Mouse (Mus musculus) lung, embryonic 14.5 days (tissue): ENCODE results near the gene Ms4a10. TPM values are rescaled to one million over a fixed set of nuclear protein-coding genes. Genes with fewer than 3 reads are reported as not detected.
A peak's percentile ranks its signal among the peaks of the same experiment; 100 is the strongest.

Experiments used
- ATAC-seq: fragments of 200-750 bp; cut with Nextera tagmentation; 2 replicates; pipeline ENCODE4 v1.8.0; 2017; ENCODE audit warnings: mild to moderate bottlenecking, moderate TSS enrichment, moderate library complexity; ENCODE audit not compliant: insufficient read depth
- DNase-seq: peaks from one replicate; pipeline ENCODE4 v3.0.0-alpha.2; 2015
- H3K27ac ChIP-seq: fragments of 300-500 bp; sonication (generic); 2 replicates; pipeline ENCODE4 v1.5.1; 2014; ENCODE audit warnings: low read depth, mild to moderate bottlenecking, moderate library complexity
- H3K27me3 ChIP-seq: fragments of 300-500 bp; sonication (generic); 2 replicates; pipeline ENCODE4 v1.6.1; 2014; ENCODE audit warnings: low read length, control low read depth; ENCODE audit not compliant: insufficient read depth
- H3K36me3 ChIP-seq: fragments of 300-500 bp; sonication (generic); 2 replicates; pipeline ENCODE4 v1.6.1; 2014; ENCODE audit warnings: control low read depth; ENCODE audit not compliant: insufficient read depth
- H3K4me1 ChIP-seq: fragments of 300-500 bp; sonication (generic); 2 replicates; pipeline ENCODE4 v1.6.1; 2014; ENCODE audit warnings: antibody characterized with exemption, control low read depth; ENCODE audit not compliant: insufficient read depth
- H3K4me2 ChIP-seq: fragments of 300-500 bp; sonication (generic); 2 replicates; pipeline ENCODE4 v1.6.1; 2014; ENCODE audit warnings: mild to moderate bottlenecking
- H3K4me3 ChIP-seq: fragments of 300-500 bp; sonication (generic); 2 replicates; pipeline ENCODE4 v1.5.1; 2014; ENCODE audit warnings: low read depth, low read length
- H3K9ac ChIP-seq: fragments of 300-500 bp; sonication (generic); 2 replicates; pipeline ENCODE4 v1.6.1; 2014
- H3K9me3 ChIP-seq: fragments of 300-500 bp; sonication (generic); 2 replicates; pipeline ENCODE4 v1.6.1; 2016; ENCODE audit warnings: low read depth, low read length, control low read depth
- CTCF ChIP-seq: IDR thresholded peaks from 2 replicates; pipeline ENCODE4 v1.5.1; 2016; ENCODE audit warnings: antibody characterized with exemption, low read depth
- WGBS: fragments of 180-500 bp; shearing (Covaris S2); extraction: QIAGEN DNeasy Blood & Tissue Kit; methylation state at CpG from one replicate; pipeline ENCODE4 v1.1.7; 2014; 5-methylcytosine and 5-hydroxymethylcytosine counted together
- polyA plus RNA-seq: library from polyadenylated mRNA; unstranded; fragments of >200 nt; fragmentation: Nextera tagmentation; extraction: Ambion mirVana; gene quantifications from 2 replicates; pipeline ENCODE4 v1.2.1, GENCODE M21; 2014

Gene Ms4a10
- polyA plus RNA-seq, 1 experiment from 2014 or later: not detected

DNA sequence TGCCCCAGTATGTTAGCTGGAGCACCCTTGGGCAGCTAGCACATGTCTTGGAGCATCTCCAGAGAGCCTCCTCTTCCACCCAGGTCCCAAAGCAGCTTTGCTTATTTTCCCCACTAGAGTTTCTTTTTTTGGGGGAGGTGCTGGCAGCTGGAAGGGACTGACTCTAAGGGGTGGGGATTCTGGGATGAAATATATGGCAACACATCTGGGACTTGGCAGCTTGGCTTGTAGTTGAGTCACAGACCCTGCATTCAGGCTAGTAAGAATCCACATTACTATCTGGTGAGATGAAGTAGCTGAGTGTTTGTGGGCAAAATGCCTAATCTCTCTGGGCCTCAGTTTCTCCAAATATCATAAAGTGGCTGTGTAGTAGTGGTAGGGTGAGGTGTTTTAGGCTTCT lies 17.4 kb upstream of the Ms4a10 start:
- no peaks in the 10 kb centered on the region for H3K27me3 ChIP-seq
- no peak overlapping the region for H3K4me2 ChIP-seq
- no peak for ATAC-seq
- H3K27ac ChIP-seq: no peak overlapping the region
- H3K9me3 ChIP-seq: no peaks in the 10 kb centered on the region
- no peak for DNase-seq
- no peak for TF ChIP-seq CTCF
- no peaks in the 10 kb centered on the region for H3K36me3 ChIP-seq
- H3K4me1 ChIP-seq: no peaks in the 10 kb centered on the region
- no peak overlapping the region for H3K4me3 ChIP-seq
- no peak overlapping the region for H3K9ac ChIP-seq

GRCm38 (mm10) chr19:10990751-10991150 lies 16.3 kb upstream of the Ms4a10 start:
- TF ChIP-seq CTCF: no peak
- H3K36me3 ChIP-seq: no peaks in the 10 kb centered on the region
- no peak overlapping the region for H3K9ac ChIP-seq
- ATAC-seq (no peak), DNase-seq (no peak)
- no peaks in the 10 kb centered on the region for H3K9me3 ChIP-seq
- H3K27ac ChIP-seq: no peak overlapping the region
- no peaks in the 10 kb centered on the region for H3K4me1 ChIP-seq
- no peak overlapping the region for H3K4me2 ChIP-seq
- WGBS: 19% methylated on average over 1 of the region's 1 CpGs
- H3K4me3 ChIP-seq: no peak overlapping the region
- no peaks in the 10 kb centered on the region for H3K27me3 ChIP-seq

DNA sequence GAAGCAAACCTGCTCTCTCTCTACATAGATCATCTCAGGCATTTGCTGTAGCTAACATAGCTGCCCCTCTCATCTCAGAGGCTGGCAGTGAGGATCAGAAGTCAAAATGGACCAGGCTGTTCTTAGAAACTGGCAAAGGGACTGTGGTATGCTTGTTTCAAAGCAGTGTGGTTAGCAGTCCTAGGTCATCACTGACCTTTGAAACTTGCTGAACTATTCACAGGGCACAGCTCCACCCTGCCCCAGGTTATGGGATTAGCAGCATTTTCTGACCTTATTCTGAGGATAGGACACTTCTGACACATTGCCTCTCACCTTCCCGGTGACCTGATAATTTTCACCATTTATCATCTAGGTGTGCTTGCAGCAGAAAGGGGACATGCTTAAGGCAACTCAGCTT lies 14.1 kb upstream of the Ms4a10 start:
- no peak for TF ChIP-seq CTCF
- no peak overlapping the region for H3K27ac ChIP-seq
- 70% methylated on average over 1 of the region's 1 CpGs for WGBS
- H3K4me1 ChIP-seq: no peaks in the 10 kb centered on the region
- no peaks in the 10 kb centered on the region for H3K36me3 ChIP-seq
- DNase-seq: no peak
- ATAC-seq: no peak
- H3K4me2 ChIP-seq: no peak overlapping the region
- H3K4me3 ChIP-seq: no peak overlapping the region
- no peak overlapping the region for H3K9ac ChIP-seq
- H3K27me3 ChIP-seq: no peaks in the 10 kb centered on the region
- H3K9me3 ChIP-seq: no peaks in the 10 kb centered on the region

DNA sequence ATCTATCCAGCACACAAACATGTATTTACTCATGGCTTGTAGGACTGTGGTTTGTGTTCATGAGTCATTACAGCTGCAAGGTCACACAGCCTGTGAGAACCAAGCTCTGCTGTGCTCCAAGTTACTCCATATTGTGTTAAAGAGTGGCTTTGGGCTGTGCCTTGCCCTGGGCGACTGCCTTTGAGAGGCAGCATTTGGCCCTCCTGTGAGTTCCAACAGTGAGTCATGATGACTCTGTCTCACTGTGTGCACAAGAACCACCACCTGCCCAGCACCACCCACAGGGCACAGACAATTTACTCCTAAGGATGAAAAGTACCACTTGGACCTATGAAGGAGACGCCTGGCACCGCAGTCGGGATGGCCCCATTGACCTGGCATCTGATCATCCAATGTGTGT lies 11.4 kb upstream of the Ms4a10 start:
- Histone ChIP-seq H3K4me1 (no peaks in the 10 kb centered on the region), H3K9me3 (no peaks in the 10 kb centered on the region), H3K9ac (no peak overlapping the region), H3K36me3 (no peaks in the 10 kb centered on the region), H3K27ac (no peak overlapping the region), H3K27me3 (no peaks in the 10 kb centered on the region), H3K4me3 (no peak overlapping the region), H3K4me2 (no peak overlapping the region)
- no peak for TF ChIP-seq CTCF
- no peak for ATAC-seq
- 89% methylated on average over 4 of the region's 4 CpGs for WGBS
- DNase-seq: no peak

GRCm38 (mm10) chr19:10984551-10984950 lies 10.1 kb upstream of the Ms4a10 start:
- no peak for ATAC-seq
- 0 out of 2 replicates have a peak, but pooled peaks have one; percentile 19 for TF ChIP-seq CTCF
- Histone ChIP-seq H3K9ac (no peak overlapping the region), H3K27ac (no peak overlapping the region), H3K36me3 (no peaks in the 10 kb centered on the region), H3K4me3 (no peak overlapping the region), H3K4me1 (no peaks in the 10 kb centered on the region), H3K27me3 (no peaks in the 10 kb centered on the region), H3K9me3 (no peaks in the 10 kb centered on the region), H3K4me2 (no peak overlapping the region)
- WGBS: 72% methylated on average over 13 of the region's 13 CpGs
- DNase-seq: no peak

GRCm38 (mm10) chr19:10983146-10983545 lies 8.7 kb upstream of the Ms4a10 start:
- DNase-seq (peak; percentile 44), ATAC-seq (no peak)
- WGBS: 23% methylated on average over 14 of the region's 14 CpGs
- no peak overlapping the region for H3K9ac ChIP-seq
- no peak overlapping the region for H3K4me3 ChIP-seq
- TF ChIP-seq CTCF: peak; percentile 69
- H3K9me3 ChIP-seq: no peaks in the 10 kb centered on the region
- no peaks in the 10 kb centered on the region for H3K4me1 ChIP-seq
- H3K4me2 ChIP-seq: peak overlapping the region; percentile 32; the same call in 1 of the 2 replicates
- H3K27ac ChIP-seq: no peak overlapping the region
- no peaks in the 10 kb centered on the region for H3K36me3 ChIP-seq
- H3K27me3 ChIP-seq: no peaks in the 10 kb centered on the region

DNA sequence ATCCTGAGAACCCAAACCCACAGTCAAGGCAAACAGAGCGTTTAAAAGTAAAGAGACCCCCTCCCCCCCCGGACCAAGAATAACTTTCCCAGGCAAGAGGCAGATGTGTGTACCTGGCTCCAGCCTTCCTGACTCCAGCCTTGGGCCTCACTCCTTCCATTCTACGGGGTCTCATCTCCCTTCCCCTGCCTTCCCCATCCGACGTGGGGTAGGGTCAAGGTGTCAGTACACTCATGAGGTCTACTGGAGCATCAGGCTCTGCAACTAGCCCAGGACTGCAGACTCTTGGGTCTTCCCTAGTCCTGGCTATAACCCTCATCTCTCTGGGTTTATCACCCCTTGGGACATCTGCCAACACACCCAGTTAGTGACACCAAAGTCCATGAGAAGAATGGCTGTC lies 5.7 kb upstream of the Ms4a10 start:
- no peak overlapping the region for H3K4me3 ChIP-seq
- DNase-seq: no peak
- H3K9me3 ChIP-seq: no peaks in the 10 kb centered on the region
- H3K36me3 ChIP-seq: no peaks in the 10 kb centered on the region
- no peaks in the 10 kb centered on the region for H3K4me1 ChIP-seq
- H3K27ac ChIP-seq: no peak overlapping the region
- no peaks in the 10 kb centered on the region for H3K27me3 ChIP-seq
- ATAC-seq: 0 out of 2 replicates have a peak, but pooled peaks have one; percentile 11
- no peak for TF ChIP-seq CTCF
- H3K9ac ChIP-seq: no peak overlapping the region
- no peak overlapping the region for H3K4me2 ChIP-seq
- WGBS: 82% methylated on average over 5 of the region's 5 CpGs
